Mouse (Mus musculus): ENCODE results near the gene Ccdc171.

Gene Ccdc171

DNA sequence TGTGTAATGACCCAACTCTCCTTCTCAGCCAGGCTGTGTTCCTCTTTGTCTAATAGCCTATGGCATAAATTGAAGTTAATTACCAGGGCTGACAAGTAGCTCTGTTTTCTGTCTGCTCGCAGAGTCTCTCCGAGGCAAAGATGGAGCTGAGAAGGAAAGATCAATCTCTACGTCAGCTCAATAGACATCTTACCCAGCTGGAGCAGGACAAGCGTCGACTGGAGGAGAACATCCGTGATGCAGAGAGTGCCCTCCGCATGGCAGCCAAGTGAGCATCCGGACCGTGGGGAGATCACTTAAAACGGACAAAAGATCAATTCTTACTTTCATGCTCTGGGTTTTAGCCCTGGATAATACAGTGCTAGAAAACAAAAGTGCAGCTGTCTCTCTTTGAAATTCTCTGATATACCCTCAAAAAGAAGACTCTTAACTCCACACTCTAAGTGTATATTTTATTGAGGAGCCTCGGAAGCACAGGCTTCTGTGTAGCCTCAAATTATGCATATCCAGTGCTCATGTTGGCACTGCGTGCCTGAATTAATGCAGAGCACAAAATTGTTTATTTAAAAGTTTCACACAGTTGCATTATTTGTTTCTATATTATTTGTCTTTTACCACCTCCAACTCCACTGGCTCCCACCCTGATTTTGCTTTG, 217.6 kb downstream of the Ccdc171 start:
- in situ Hi-C loops (cut with MboI; ENCODE audit: unreplicated experiment in 2 of 2), result no loop called here

DNA sequence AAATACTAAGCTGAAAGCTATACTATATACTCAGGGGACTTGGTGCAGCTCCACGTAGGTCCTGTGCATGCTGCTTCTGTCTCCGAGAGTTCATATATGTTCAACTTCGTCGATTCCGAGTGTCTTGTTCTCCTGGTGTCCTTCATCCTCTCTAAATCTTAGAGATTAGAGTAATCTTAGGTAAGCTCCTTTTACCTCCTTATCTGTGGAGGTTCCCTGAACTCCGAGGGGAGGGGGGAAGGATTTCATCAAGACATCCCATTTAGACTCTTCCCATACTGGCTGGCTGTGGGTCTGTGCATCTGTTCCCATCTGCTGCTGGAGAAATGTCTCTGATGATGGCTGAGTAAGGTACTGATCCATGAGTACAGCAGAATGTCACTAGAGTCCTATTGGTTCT, 249.8 kb downstream of the Ccdc171 start:
- in situ Hi-C loops (cut with MboI; ENCODE audit: unreplicated experiment in 2 of 2), result loop anchor here in 1 of 2 experiments (25.0 kb wide), 1 partner anchor 1312 kb away; no protein-coding TSS in a partner anchor

DNA sequence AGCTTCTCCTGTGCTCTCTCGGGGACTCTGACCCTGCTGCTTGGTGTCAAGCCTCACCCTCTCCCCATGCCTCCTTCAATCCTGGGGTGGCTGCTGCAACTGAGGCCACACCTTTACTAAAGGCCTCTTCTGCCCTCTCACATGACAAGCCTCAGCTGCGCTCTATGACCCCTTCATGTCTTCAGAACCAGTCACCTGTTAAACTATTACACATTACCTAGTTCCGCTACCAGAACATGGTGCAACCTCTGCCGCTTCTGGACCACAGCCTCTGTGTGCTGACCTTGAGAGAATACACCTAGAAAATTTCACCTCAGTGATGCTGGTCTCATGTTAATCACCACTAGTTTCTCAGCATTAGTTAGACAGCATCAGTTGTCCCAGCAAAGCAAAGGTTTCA, 254.7 kb downstream of the Ccdc171 start:
- in situ Hi-C loops (cut with MboI; ENCODE audit: unreplicated experiment in 2 of 2), result loop anchor here in 1 of 2 experiments (25.0 kb wide), 1 partner anchor 1307 kb away; no protein-coding TSS in a partner anchor

DNA sequence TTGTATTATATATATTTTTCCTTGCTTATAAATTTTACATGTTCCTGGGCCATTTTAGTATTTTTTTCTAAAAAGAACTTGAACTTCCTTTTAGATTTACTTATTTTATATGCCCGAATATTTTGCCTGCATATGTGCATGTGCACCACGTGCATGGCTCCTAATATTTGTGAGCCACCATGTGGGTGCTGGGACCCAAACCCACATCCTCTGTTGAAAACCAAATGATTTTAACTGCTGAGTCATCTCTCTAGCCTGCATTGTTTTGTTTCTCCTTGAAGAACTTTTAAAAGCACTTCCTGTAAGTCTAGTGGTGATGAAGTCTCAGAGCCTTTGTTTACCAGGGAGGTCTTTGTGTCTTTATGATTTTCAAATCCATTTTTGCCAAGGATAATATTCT, 259.8 kb downstream of the Ccdc171 start:
- in situ Hi-C loops (cut with MboI; ENCODE audit: unreplicated experiment in 2 of 2), result loop anchor here in 1 of 2 experiments (25.0 kb wide), 1 partner anchor 1302 kb away; no protein-coding TSS in a partner anchor

DNA sequence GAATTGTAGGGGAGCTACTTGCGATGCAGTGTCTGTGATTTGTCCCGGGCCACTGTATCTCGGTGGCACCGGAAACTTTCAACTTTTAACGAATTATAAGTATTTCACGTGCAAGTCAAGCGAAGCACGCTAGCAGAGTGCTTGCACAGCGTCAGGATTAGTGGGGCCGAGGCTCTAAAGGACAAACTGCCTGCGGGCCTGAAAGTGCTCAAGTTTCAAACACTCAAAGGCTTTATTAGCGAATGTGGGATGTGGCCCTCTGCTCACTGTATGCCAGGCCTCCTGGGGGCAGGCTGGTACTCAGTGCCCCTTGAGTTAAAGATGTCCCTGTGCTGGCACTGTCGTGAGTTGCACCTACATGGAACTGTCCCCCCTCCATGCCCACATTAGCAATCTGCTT, 266.5 kb downstream of the Ccdc171 start:
- in situ Hi-C loops (cut with MboI; ENCODE audit: unreplicated experiment in 2 of 2), result loop anchor here in 1 of 2 experiments (10.0 to 25.0 kb wide), 2 partner anchors 1295 to 1603 kb away; no protein-coding TSS in a partner anchor

DNA sequence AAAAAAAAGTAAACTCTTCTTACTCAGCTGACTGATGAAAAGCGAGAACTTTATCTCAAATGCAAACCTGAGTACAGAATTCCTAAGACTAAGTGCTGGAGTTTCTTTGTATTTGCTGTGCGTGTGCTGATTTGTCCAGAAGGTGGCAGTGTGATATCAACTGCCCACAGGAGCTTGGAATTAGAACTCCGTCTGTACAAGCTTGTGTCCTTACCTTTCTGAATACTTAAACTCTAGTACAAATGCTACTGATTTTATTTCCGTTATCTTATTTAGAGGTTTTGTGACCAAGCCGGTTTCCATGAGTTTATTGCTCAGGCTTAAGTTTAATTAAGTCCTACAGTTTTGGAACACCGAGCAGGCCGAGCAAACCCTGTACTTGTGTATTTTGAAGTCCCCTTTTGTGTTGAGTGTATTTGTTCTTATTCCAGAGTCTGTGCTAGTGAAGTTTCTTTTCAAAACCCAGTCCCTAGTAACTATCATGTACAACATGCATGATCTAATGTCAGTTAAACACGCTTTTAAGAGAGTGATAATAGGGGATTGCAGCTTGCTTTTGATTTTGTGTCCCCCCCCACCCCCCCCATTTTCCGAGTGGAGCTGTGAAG, 269.1 kb downstream of the Ccdc171 start:
- in situ Hi-C loops (cut with MboI; ENCODE audit: unreplicated experiment in 2 of 2), result loop anchor here in 1 of 2 experiments (10.0 to 25.0 kb wide), 2 partner anchors 1293 to 1600 kb away; no protein-coding TSS in a partner anchor

DNA sequence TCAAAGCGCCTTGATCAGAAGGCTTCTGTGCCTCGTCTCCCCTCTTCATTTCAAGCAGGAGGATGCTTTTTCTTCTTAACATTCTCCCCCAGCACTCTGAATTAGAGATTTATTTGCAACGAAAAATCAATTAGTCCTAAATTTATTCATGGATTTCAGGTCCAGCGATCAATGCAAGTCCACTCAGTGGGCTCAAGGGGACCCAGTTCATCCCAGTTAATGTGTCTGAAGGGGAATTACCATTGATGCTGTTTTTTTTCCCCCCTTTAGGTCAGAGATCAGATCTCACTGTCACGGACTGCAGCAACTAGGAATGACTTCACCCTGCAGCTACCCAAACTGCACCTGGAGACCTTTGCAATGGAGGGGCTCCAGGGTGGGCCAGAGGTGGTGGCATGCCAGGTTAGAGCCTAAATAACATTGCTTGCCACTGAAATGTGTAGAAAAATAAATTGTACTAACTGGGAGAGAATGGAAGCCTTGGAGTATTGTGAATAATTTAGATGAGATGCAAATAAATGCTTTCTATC, 269.6 kb downstream of the Ccdc171 start:
- in situ Hi-C loops (cut with MboI; ENCODE audit: unreplicated experiment in 2 of 2), result loop anchor here in 1 of 2 experiments (10.0 to 25.0 kb wide), 2 partner anchors 1292 to 1600 kb away; no protein-coding TSS in a partner anchor

DNA sequence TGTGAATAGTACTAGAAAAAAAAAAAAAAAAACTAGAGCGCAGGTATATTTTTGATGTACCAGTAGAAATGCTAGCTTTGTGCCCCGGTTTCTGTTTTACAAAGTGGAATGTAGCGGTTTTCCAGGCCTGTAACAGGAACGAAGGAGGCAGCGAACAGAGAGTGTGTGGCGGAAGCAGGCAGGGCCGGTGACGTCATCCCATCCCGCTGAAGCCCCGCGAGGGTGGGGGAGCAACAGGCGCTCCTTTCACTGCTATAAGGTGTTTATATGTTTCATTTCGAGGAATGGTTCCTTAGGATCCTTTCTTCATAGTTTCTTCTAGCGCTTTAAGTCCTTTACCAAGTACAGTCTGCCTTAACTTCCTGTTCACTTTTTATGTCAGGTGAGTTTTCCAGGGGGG, 272.6 kb downstream of the Ccdc171 start:
- in situ Hi-C loops (cut with MboI; ENCODE audit: unreplicated experiment in 2 of 2), result loop anchor here in 1 of 2 experiments (10.0 to 25.0 kb wide), 2 partner anchors 1289 to 1597 kb away; no protein-coding TSS in a partner anchor

DNA sequence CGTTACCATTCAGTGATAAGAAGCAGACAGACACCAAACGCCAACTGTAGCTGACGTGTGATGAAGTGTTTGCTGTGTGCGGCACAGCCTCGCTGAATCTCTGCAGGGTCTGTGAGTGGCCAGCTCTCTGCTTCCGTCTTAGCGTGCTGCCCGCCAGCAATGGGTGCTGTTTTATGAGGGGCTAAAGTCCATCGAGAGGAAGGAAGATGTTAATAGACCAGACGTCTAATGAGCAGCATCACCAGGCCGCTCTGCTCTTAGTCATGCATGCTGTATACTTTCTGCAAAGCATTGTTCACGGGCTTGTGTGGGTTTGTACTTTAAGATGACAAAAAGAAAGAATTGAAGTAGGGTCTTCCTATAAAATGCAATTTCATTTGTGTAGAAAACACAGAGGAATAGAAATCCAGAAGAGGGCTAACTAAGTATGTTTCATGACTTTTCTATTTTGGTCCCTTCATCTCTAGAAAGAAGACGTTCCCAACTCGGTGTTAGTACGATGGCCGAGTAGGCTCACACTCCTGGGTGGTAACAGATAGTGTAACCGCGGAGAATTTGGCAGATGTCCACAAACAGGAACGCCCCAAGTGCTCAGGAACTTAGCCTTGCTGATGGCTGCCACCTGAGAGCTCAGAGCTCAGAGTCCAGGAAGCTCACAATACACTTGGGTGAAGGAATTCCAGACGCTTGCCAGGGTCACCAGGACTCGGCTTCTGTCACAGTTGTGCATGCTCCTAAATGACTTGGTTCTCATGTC, 273.5 kb downstream of the Ccdc171 start:
- in situ Hi-C loops (cut with MboI; ENCODE audit: unreplicated experiment in 2 of 2), result loop anchor here in 1 of 2 experiments (10.0 to 25.0 kb wide), 2 partner anchors 1288 to 1596 kb away; no protein-coding TSS in a partner anchor

DNA sequence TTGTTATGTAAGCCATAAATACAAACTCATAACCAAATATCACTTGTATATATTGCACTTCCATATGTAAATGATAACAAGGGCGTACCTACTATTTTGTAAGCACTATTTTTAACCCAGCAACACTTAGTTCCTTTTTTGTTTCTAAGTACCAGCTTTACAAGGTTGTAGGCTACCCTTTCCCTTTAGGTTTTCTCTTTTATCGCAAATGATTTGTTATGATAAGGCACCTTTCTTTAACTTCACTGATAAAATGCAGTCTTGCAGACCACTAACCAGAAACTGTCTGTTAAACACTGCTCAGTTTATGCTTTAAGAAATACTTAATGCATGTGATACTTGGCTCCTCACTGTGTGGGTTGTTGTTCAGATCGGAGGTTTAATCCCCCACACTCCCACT, 275.1 kb downstream of the Ccdc171 start:
- in situ Hi-C loops (cut with MboI; ENCODE audit: unreplicated experiment in 2 of 2), result no loop called here

DNA sequence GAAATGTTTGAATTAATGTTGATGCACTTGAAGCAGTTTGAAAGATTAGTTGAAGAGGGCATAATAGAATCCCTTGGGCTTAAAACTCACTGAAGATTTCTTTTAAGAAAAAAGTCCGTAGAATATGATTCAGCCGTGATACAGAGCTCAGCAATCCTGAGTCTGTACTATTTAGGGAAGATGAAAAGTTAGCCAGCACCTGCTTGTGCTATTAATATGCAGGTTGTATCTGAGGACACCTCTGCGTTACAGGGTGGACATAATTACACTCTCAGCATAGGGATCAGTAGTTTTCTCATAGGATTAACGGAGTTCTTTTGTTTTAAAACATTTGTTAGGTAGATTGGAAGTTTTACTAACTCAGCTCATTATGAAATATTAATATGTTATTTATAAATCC, 291.6 kb downstream of the Ccdc171 start:
- in situ Hi-C loops (cut with MboI; ENCODE audit: unreplicated experiment in 2 of 2), result no loop called here

DNA sequence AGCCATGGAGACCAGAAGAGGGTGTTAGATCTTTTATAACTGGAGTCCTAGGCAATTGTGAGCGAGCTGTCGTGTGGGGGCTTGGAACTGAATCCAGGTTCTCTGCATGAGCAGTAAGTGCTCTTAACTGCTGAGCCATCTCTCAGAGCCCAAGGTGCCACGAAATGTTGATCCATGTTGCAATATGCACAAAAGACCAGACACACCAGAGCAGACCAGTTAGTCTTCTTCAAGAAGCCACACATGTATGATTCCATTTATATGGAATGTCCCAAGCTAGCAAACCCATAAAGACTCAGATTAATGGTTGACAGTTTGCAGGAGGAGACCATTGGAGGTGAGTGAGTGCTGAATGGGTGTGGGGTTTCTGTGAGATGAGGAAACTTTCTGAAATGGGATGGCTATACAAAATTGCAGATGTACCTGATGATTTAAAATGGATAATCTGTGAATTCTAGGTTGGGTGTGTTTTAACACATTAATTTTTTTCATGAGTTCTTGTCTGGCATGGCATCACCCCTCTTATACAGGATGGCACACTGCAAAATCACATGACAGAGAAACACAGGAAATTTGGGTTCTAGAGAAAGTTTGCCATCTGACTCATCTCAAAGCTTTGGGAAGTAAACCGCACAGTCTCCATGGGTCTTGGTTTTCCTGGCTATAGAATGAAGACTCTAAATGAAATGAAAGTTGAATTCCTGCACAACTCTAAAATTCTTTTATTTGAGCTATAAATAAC, 304.5 kb downstream of the Ccdc171 start:
- in situ Hi-C loops (cut with MboI; ENCODE audit: unreplicated experiment in 2 of 2), result no loop called here

DNA sequence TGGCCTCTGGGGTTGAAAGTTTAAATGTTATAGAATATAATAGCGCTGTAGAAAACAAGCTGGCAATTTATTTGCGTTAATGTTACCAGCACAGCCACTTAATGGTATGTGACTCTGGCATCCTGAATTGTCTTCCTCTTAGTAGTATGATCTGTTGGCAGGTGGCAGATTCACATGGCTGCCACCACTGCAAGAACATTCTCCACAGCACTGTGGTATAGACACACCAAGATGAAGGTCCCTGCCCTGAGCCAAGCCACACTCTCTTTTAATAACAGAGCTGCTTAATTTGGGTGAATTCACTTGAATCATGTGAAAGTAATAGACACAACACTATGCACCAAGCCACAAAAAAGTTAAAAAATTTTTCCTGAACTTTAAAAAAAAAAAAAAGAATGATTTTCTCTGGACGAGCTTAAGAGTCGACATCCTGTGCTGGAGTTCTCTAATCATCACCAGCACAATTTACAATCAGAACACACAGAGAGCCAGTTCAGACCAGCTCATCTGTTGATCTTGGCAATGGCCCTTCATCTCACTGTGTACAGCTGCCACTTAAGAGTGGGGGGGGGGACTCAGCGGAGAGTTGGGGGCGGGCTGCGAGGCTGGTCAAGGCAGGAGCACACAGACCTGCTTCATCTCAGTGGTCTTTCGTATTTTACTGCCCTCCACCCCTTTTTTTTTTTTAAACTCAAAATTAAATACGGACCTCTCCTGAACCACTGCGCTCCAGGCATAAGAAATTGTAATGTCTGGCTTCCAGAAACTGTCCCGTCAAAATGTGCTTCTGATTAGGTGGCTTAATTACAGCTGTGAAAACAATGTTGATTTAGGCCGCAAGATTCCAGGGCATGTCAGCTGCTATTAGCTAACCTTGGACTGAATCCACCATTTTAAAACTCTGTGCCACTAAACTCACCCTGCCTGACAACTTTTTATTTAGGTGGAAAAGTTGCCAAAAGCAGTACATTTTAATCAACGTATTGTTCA, 305.8 kb downstream of the Ccdc171 start:
- in situ Hi-C loops (cut with MboI; ENCODE audit: unreplicated experiment in 2 of 2), result no loop called here

DNA sequence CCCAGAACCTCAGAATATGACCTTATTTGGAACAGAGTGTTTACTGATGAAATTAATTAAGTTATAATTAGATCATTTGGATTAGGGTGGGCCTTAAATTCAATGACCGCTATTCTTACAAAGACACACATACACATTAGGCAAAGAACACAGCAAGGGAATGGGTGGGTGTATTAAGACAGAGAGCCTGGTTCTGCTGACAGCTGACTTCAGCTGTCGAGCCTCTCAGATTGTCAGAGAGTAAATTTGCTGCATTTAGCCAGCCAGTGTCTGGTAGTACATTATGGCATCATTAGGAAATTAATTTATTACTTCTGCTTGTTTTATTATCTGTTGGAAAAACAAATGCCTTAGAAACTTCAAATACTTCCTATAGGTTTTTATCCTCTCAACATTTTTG, 313.7 kb downstream of the Ccdc171 start:
- in situ Hi-C loops (cut with MboI; ENCODE audit: unreplicated experiment in 2 of 2), result no loop called here

DNA sequence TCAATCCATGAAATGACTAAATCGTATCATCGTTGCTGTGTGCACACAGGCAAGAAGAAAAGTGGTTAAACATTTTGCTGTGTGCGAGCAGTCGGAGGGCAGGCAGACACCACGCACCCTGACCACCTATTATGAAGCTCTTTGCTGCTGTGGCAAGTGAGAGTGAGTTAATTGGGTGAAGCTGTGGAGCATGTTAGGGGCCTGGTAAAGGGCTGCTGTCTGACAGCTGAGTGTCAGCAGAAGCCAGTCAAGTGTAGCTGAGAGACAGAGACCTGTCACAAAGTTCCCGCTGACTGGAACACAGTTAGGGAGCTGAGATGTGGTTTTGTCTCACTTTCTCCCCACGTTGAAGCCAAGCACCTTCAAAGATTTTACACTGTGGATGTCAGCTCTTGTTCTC, 321.0 kb downstream of the Ccdc171 start:
- in situ Hi-C loops (cut with MboI; ENCODE audit: unreplicated experiment in 2 of 2), result no loop called here

DNA sequence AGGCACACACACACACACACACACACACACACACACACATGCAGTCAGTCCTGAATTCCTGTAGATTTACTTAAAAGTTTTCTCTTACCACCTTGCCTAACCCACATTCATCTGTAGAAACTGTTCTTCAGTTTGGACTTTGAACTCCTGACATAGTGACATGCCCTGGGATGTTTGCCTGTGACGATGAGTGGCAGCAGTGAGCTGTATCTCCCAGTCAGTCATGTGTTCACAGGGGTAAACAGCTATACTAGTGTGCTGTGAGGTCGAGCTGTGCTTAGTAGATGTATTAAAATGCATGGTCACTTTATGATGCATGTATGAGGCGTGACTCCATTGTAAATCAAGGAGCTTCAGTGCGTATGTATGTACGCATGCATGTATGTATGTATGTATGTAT, 328.5 kb downstream of the Ccdc171 start:
- in situ Hi-C loops (cut with MboI; ENCODE audit: unreplicated experiment in 2 of 2), result no loop called here

DNA sequence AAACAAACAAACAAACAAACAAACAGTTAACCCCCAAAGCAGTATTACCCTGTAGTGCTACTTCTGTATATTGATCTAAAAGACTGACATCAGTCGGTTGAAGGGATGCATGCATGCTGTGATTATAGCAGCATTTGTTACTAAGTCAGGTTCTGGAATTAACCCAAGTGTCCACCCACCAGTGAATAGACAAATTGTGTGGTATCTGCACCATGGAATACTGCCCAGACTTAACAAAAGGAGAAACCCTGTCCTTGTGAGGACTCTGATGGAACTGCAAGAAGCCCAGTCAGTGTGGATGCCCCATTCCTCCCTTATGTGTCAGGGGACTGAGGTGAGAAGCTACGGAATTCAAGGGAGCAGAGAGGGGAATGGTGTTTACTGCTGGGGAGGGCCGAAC, 336.4 kb downstream of the Ccdc171 start:
- in situ Hi-C loops (cut with MboI; ENCODE audit: unreplicated experiment in 2 of 2), result no loop called here

DNA sequence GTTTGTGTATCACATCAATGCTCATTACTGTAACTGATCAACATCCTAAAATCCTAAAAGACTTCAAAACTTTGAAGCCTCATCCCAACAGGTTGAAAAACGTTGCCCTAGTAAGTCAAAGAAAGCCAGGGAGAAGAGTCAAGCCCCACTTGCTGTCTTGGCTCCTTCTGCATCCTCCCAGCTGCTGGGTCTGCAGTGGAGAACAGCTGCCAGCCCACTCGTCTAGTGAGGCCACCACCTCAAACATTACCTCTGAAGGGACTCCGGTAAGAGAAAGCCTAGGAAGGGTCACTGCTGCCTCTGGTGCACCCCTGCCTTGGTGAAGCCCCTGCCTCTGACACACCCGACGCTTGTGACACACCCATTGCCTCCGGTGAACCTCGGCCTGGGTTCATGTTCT, 336.9 kb downstream of the Ccdc171 start:
- in situ Hi-C loops (cut with MboI; ENCODE audit: unreplicated experiment in 2 of 2), result no loop called here

DNA sequence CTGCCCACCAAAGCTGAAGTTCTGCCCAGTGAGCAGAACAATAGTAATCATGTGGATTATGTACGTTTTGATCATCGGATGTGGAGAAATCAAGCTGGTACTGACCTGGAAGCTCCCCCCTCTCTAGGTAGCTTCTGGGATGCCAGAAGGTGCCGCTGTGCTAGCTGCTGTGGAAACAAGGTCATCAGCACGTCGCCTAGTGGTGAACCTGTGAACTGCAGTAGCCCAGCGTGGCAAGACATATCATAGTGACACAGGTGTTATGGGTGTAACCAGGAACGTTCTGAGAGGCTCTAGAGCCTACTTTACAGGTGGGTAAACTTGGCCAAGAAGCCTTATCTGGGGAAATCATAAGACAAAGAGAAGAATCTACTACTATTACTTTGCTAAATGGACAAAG, 351.3 kb downstream of the Ccdc171 start:
- in situ Hi-C loops (cut with MboI; ENCODE audit: unreplicated experiment in 2 of 2), result no loop called here
